Mouse (Mus musculus) liver, embryonic 14 days (tissue): Measurements from ENCODE around the gene Nrgn. TPM values are rescaled to one million over a fixed set of nuclear protein-coding genes. Genes with fewer than 3 reads are reported as not detected.

ENCODE experiments used
- polyA plus RNA-seq: library from polyadenylated mRNA; depleted of rRNA; stranded (reverse); fragments of >200 nt; gene quantifications from 2 replicates; pipeline ENCODE4 v1.2.3, GENCODE M21; 2012; rRNA removed

The Nrgn gene
- polyA plus RNA-seq, result 6.7 and 8.0 TPM in 2 replicates

GRCm38 (mm10) chr9:37552536-37553293 is at the start of gene Nrgn:
TSS of gene Nrgn (minus strand) at chr9:37552904.

DNA sequence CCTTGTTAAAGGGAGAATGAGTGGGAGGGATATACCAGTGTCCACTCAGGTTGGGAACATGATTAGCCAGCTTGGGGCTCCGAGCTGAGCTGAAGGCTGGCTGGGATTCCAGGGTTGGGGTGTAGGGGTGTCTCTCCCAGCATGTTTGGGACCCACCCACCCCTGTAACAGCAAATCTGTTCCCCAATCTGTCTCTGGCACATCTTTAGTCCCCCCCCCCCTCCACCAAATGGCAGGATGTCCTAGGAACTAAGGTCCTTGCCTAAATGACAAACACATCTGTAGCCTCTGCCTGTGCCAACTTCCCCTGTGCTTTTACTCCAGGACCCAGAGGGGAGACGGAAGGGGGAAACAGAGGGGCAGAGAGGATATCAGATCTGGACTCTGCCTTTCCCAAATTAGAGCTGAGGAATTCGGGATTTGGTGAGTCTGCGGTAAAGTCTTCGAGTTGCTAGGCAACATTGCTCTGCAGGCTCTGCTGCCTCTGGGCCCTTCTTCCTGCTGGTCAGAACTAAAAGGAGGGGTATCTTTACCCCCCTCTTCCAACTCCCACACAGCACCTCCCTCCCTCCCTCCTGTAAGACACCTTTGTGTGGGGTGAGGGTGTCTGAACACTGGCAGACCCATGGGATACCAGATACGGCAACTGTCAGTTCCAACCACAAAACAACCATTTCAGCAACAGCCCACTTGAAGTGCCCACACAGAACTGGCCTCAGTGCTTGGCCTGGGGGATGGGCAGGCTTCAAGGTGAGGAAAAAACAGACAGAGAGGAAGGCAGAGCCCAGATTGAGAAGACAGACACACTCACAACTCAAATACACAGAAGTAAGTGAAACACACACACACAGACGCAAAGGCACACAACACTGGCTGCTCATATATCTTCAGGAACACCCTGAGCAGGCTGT is 2.4 kb upstream of the Nrgn start, which contains the start of gene Siae:
Siae (plus strand) TSS at position 861 of the 911 bp plus-strand sequence.

DNA sequence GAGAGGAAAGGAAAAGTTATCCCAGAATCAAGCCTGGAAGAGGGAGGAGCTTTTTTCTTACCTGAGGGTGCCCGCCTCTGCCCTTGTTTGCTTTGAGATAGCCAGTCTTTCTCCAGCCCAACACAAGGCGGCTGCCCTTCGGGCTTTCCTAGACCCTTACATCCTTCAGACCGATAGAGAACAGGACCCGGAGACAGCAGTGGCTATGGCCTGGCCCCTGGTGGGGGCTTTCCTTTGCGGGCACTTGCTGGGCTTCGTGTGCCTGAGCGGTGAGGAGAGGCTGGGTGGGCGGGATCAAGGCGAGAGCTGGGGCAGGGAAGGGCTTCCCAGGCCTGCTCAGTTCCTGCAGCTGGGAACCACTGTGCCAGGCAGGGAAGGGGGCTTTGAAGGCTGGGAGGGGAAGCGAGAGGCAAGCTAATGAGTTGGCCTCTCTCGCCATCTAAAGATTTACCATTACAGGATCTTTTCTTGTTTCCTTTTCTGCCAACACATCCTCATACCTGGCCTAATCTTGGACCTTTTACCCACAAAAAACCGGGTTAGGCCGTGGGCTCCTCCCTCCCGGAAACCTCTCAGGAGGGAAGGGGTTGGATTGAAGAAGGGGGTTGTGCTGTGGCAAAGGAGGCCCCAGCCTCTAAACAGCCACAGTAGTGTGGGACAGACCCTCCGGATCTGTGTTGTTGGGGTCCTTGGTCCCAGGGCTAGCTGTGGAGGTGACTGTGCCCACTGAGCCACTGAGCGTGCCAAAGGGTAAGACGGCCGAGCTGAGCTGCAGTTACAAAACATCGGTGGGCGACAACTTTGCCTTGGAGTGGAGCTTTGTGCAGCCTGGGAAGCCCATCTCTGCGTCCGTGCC is 13.3 kb downstream of the Nrgn start, which contains the start of gene Vsig2:
Vsig2 (plus strand) TSS at position 86 of the 856 bp plus-strand sequence.

GRCm38 (mm10) chr9:37527396-37528224 is 25.1 kb downstream of the Nrgn start, which contains the start of gene Esam:
TSS of gene Esam (plus strand) at chr9:37528078.

Other genes starting within 250 kb of the Nrgn start
- 1.6 and 1.8 TPM in 2 replicates for gene Ccdc15, start 204.5 kb downstream of the Nrgn start, polyA plus RNA-seq
- gene Hepacam, start 185.6 kb downstream of the Nrgn start, polyA plus RNA-seq, result not detected in 2 replicates
- 1.1 and 1.3 TPM in 2 replicates for gene Robo4, start 151.0 kb downstream of the Nrgn start, polyA plus RNA-seq
- 0.33 and 0.34 TPM in 2 replicates for gene Robo3, start 119.7 kb downstream of the Nrgn start, polyA plus RNA-seq
- 9.4 and 9.6 TPM in 2 replicates for gene Msantd2, start 63.6 kb downstream of the Nrgn start, polyA plus RNA-seq
- 6.6 and 7.5 TPM in 2 replicates for gene Esam, start 24.8 kb downstream of the Nrgn start, polyA plus RNA-seq
- gene Vsig2, start 13.6 kb downstream of the Nrgn start, polyA plus RNA-seq, result 0.52 and 0.84 TPM in 2 replicates
- gene Siae, start 2.8 kb upstream of the Nrgn start, polyA plus RNA-seq, result 2.5 and 2.6 TPM in 2 replicates
- gene Spa17, start 60.8 kb upstream of the Nrgn start, polyA plus RNA-seq, result 1.2 and 1.4 TPM in 2 replicates
- 22.3 and 25.8 TPM in 2 replicates for gene Tbrg1, start 104.4 kb upstream of the Nrgn start, polyA plus RNA-seq
- gene Panx3, start 116.3 kb upstream of the Nrgn start, polyA plus RNA-seq, result not detected in 2 replicates
- not detected in 2 replicates for gene Olfr160, start 163.3 kb upstream of the Nrgn start, polyA plus RNA-seq
- not detected in 2 replicates for gene Olfr874, start 192.2 kb upstream of the Nrgn start, polyA plus RNA-seq
- gene Olfr875, start 219.0 kb upstream of the Nrgn start, polyA plus RNA-seq, result not detected in 2 replicates